Mouse (Mus musculus) lung, adult 2 months (tissue): ENCODE measurements around the gene Usp6nl.

Experiments
- CTCF ChIP-seq: fragments of 200-500 bp; IDR thresholded peaks from 2 replicates; pipeline ENCODE4 v1.5.1; 2011; ENCODE audit warnings: mild to moderate bottlenecking, low read length, control low read depth; ENCODE audit not compliant: insufficient read depth
- POLR2A ChIP-seq: fragments of 200-500 bp; IDR thresholded peaks from 2 replicates; pipeline ENCODE4 v1.6.1; 2011; ENCODE audit warnings: low read depth, mild to moderate bottlenecking, control low read depth, low read length, borderline replicate concordance; ENCODE audit errors: extremely low read depth

DNA sequence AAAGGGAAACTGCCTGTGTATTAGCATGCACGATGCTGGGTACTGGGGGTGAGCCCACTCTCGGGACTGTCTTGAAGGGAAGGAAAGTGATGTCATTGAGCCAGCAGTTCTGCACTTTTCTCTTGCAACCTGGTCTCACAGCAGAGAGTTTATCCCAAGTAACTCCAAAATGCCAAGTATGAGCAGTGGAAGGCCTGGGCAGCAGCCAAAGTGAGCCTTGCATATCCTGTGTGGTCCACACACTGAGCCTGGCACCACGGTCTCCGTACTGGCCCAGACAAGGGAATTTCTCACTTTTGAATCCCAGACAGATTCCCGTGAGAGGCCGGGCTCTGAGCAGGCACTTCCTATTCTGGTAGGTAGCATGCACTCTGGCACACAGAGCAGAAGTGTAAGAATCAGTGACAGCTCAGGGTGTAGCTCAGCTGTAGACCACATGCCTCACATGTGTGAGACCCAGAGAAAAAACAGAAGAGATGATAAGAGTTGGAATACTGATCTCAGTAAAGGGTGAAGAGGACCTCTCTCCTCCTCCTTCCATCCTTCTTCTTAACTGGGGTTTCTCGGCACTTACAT is 132.6 kb downstream of the Usp6nl start:
- no peak for TF ChIP-seq CTCF
- TF ChIP-seq POLR2A = no peak
